Mouse (Mus musculus): Measurements from ENCODE around the gene Slc13a2.
A peak's percentile ranks its signal among the peaks of the same experiment; 100 is the strongest.

Slc13a2 gene

GRCm38 (mm10) chr11:78392728-78393127, 29.3 kb downstream of the Slc13a2 start:
- DNase-seq (ENCODE audit: low read depth, low spot score), result no peak

GRCm38 (mm10) chr11:78386508-78387043, 35.4 kb downstream of the Slc13a2 start, which contains the start of gene Foxn1:
Foxn1 (minus strand) TSS chr11:78386558.
- DNase-seq (ENCODE audit: low read depth, low spot score), result no peak

- DNase-seq (ENCODE audit: low read depth, low spot score), result no peak
These were observed 36.2 kb downstream of the Slc13a2 start for GRCm38 (mm10) chr11:78385776-78386175.

- no peak for DNase-seq (ENCODE audit: low read depth, low spot score)
These were observed 39.3 kb downstream of the Slc13a2 start for GRCm38 (mm10) chr11:78382701-78383100.

- no peak for DNase-seq (ENCODE audit: low read depth, low spot score)
These were observed 39.7 kb downstream of the Slc13a2 start for GRCm38 (mm10) chr11:78382286-78382685.

- no peak for DNase-seq (ENCODE audit: low read depth, low spot score)
These were observed 41.0 kb downstream of the Slc13a2 start for GRCm38 (mm10) chr11:78380996-78381395.

- DNase-seq (ENCODE audit: low read depth, low spot score), result no peak
These were observed 41.7 kb downstream of the Slc13a2 start for GRCm38 (mm10) chr11:78380351-78380750.

GRCm38 (mm10) chr11:78377549-78378159, 44.4 kb downstream of the Slc13a2 start:
- no peak for DNase-seq (ENCODE audit: low read depth, low spot score)

GRCm38 (mm10) chr11:78374147-78374546, 47.9 kb downstream of the Slc13a2 start:
- no peak for DNase-seq (ENCODE audit: low read depth, low spot score)

- DNase-seq (ENCODE audit: low read depth, low spot score), result no peak
These were observed 49.4 kb downstream of the Slc13a2 start for GRCm38 (mm10) chr11:78372610-78373009.

GRCm38 (mm10) chr11:78372166-78372565, 49.9 kb downstream of the Slc13a2 start:
- DNase-seq (ENCODE audit: low read depth, low spot score), result no peak

GRCm38 (mm10) chr11:78371711-78372110, 50.3 kb downstream of the Slc13a2 start:
- DNase-seq (ENCODE audit: low read depth, low spot score), result no peak

- DNase-seq (ENCODE audit: low read depth, low spot score), result no peak
These were observed 51.6 kb downstream of the Slc13a2 start for GRCm38 (mm10) chr11:78370389-78370788.

- no peak for DNase-seq (ENCODE audit: low read depth, low spot score)
These were observed 54.4 kb downstream of the Slc13a2 start for GRCm38 (mm10) chr11:78367456-78368225.

GRCm38 (mm10) chr11:78364103-78364502, 57.9 kb downstream of the Slc13a2 start:
- no peak for DNase-seq (ENCODE audit: low read depth, low spot score)

- DNase-seq (ENCODE audit: low read depth, low spot score), result no peak
These were observed 58.6 kb downstream of the Slc13a2 start for GRCm38 (mm10) chr11:78363309-78364007.

GRCm38 (mm10) chr11:78360789-78361131, 61.3 kb downstream of the Slc13a2 start:
- no peak for DNase-seq (ENCODE audit: low read depth, low spot score)

- DNase-seq (ENCODE audit: low read depth, low spot score), result peak; percentile 51
These were observed 61.8 kb downstream of the Slc13a2 start for GRCm38 (mm10) chr11:78360125-78360788.

- DNase-seq (ENCODE audit: low read depth, low spot score), result no peak
These were observed 63.5 kb downstream of the Slc13a2 start for GRCm38 (mm10) chr11:78358330-78359007.

GRCm38 (mm10) chr11:78355471-78356238, 66.4 kb downstream of the Slc13a2 start:
- no peak for DNase-seq (ENCODE audit: low read depth, low spot score)
